Mouse (Mus musculus): ENCODE measurements at regions not wholly inside any gene's neighbourhood (a gene's known extent, or its start where the extent isn't known, plus 50 kb on each side); places are given as distances from the start of the nearest gene placed in this dataset.

- TF ChIP-seq CTCF (IDR thresholded peaks at IDR 0.05; ENCODE audit: insufficient read depth, low read depth, low read length), result no peak
- TF ChIP-seq POLR2A (IDR thresholded peaks at IDR 0.05; ENCODE audit: insufficient read depth, low read depth, low read length), result no peak
Measured at GRCm38 (mm10) chr2:170286773-170287172, 138.9 kb upstream of the Zfp217 start.
